Mouse (Mus musculus): ENCODE measurements around the gene B4galt4.
"Not testable (repeated sequence)": the region's sequence is repeated elsewhere in the genome, so short reads cannot be mapped to it uniquely, and the experiment has no call there.

B4galt4 gene

GRCm38 (mm10) chr16:38742113-38742658 is at the start of gene B4galt4:
B4galt4 (plus strand) TSS chr16:38742264.
- peak; percentile 56 for DNase-seq

GRCm38 (mm10) chr16:38694906-38695540 is 47.0 kb upstream of the B4galt4 start:
- DNase-seq: no peak

DNA sequence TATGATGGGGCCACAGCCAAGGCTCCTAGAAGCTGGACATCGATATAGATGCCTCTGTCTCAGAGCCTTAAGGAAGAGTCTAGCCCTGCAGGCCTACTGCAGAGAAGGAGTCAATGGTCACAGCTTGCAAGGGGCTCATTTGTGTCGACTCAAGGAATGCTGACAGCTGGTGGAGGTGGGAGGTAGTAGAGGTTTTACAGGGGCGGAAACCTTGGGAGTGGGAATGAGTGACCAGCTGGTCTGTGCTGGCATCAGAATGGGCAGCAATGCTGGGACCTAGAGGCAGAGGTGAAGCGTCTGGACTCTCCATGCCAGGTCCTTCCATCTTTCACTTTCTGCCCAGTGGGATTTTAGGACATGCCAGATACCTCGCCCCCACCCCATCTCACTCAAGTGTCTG is 46.5 kb upstream of the B4galt4 start:
- DNase-seq: no peak

DNA sequence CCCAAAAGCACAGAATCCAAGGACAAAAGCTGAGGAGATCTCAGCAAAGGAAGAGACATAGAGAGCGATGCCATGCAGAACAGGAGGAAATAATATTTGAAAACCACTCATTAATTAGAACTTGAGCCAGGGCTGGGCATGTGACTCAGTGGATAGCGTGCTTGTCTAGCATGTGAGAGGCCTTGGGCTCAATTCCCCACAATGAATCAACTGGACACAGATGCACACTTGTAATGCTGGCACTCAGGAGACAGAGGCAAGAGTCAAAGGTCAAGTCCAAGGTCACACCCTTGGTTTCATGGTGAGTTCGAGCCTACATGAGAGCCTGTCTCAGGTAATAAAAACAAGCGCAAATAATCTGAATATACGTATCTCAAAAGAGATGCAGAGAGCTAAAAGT is 44.5 kb upstream of the B4galt4 start:
- no peak for DNase-seq

- DNase-seq: no peak
These were observed 41.5 kb upstream of the B4galt4 start for GRCm38 (mm10) chr16:38700392-38701162.

- DNase-seq: no peak
These were observed 40.4 kb upstream of the B4galt4 start for GRCm38 (mm10) chr16:38701492-38702185.

DNA sequence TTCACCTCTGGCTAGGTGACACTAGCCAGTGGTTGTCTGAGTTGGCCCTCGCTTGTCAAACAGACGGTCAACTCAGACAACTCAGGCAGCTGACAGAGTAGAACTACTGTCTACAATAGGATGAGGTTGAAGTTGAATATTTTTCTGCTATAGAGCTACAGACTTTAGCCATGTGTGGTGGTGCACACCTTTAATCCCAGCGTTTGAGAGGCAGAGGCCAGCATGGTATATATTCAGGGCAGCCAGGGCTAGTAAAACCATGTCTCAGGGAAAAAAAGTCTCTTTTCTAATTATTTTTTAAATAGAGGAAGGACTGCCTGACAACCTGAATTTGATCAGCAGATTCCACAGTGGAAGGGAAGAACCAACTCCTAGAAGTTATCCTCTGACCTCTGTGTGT is 39.7 kb upstream of the B4galt4 start:
- no peak for DNase-seq

- DNase-seq: no peak
These were observed 38.6 kb upstream of the B4galt4 start for GRCm38 (mm10) chr16:38703501-38703900.

DNA sequence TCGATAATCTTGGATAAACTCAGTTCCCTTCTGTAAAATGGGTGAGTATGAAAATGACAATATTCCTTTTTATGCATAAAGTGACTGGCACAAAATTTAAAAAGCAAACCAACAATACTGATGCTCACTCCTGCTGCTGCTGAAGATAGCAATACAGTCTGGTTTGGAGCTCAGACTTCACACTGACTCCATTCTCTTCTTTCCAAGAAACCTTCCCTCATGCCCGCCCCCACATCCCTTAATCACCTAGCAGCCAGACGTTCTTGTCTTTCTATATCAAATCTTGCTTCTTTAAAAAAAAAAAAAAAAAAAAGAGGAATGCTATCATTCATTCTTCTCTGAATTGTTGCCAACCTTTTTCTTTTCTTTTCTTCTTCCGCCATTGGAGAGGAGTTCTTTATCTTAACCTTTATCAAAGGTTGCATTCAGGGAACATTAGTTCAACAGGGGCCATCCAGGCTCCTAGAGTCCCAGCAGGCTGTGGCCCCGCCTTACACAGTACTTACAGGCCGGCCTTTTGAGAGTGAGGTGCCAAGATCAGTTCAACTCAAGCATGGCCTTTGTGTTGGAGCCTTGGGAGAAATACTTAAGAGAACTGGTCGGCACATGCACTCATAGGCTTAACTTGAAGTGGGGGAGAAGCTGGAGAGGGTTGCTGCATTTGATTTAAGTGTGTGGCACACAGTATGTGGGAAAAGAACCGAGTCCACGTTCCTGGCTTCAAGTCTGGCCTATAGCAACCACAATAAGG is 36.4 kb upstream of the B4galt4 start:
- no peak for DNase-seq

DNA sequence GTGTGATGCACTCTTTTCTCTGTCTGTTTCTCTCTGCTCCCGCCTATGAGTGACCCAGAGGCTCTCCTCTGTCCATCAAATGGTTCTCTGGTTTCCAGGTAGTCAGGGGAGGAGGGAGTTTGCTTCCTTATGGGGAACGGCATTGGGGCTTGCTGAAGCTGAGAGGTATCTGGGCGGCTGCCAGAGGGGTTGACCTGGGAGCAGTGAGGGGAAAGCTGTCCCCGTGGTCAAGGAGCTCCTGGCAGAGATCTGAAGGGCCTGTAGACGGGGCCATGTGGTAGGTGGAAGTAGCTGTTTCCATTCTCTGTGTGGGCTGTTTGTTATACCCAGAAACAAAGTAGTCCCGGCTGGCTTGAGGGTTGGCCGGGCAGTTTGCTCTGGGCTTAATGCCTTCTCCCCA is 35.3 kb upstream of the B4galt4 start:
- DNase-seq: no peak

DNA sequence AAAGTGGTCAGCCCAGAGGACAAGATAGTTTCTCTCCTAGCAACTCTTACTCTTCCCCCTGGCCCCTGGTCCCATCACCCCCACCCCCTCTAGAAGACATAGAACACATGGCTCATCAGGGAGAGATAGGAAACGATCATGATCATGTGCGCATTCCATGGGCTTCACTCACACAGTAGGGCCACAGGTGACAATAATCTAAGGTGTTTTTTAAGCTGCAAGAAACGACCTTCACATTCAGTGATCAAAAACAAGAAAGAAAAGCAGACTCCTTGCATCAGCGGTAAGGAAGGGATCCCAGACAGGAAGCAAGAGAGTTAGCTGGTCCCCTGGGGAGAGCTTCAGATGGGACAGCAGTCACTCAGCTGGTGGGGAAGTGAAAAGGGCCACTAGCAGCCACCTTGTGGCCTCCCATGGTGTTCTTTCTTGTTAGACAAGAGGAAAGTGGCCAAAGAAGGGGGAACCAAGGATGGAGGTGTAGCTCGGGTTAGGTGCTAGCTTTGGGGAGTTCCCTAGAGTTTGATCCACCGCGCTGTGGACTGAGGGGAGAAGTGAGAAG is 33.0 kb upstream of the B4galt4 start:
- no peak for DNase-seq

DNA sequence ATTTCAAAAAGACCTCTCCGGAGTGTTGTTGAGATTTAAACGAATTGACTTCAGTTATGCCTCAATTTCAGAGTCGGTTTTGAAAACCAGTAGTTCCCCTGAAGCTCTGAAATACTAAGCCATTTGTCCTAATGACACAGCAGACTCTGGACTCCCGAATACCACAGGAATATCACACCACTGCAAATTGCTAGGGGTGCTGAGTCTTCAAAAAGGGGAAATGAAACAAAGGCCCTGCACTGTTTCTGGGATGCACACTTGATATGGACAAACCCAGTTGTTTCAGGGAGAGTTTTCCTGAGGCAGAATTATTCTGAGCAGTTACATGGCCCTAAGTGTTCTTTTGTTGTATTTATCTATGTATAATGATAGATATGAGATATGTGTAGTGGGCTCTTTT is 30.8 kb upstream of the B4galt4 start:
- no peak for DNase-seq

GRCm38 (mm10) chr16:38712105-38712504 is 30.0 kb upstream of the B4galt4 start:
- DNase-seq: no peak

DNA sequence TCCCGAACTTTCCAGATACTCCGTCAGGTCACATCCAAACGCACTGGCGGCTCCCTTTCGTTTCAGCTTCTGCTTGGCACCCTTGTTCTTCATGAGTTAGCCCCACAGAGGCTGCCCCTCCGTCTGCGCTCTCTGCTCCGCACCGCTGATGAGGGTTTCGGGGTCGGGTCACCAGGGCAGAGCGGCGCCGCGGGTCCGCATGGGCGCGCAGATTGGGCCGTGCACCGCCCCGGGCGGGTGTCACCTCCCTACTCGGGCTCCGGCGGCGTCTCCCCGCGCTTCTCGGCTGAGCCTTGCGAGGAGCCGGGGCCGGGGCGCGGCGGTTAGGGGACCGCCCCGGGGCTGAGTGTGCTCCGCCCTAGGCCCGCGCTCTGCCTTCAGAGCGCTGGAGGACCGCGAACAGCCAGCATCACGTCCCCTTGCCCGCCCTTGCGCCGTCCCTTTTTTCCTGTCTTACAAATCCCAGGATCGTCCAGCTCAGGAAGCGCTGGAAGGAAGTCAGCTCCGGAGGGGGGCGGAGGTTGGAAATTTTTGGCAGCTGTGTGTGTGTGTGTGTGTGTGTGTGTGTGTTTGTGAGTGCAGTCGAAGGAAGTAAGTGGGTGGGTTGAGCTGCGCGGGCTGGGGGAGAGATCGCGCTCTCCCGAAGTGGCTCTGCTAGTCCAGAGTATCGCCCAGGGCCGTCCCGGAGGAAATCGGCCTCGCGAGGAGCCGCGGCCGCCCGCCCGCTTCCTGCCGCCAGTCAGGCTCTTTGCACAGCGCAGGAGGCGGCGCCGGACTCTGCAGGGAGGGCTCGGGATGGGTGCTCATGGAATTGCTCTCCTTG is 29.3 kb upstream of the B4galt4 start, which contains the start of gene Arhgap31:
Arhgap31 (minus strand) TSS at position 694 of the 823 bp plus-strand sequence.
- peak; percentile 24 for DNase-seq

DNA sequence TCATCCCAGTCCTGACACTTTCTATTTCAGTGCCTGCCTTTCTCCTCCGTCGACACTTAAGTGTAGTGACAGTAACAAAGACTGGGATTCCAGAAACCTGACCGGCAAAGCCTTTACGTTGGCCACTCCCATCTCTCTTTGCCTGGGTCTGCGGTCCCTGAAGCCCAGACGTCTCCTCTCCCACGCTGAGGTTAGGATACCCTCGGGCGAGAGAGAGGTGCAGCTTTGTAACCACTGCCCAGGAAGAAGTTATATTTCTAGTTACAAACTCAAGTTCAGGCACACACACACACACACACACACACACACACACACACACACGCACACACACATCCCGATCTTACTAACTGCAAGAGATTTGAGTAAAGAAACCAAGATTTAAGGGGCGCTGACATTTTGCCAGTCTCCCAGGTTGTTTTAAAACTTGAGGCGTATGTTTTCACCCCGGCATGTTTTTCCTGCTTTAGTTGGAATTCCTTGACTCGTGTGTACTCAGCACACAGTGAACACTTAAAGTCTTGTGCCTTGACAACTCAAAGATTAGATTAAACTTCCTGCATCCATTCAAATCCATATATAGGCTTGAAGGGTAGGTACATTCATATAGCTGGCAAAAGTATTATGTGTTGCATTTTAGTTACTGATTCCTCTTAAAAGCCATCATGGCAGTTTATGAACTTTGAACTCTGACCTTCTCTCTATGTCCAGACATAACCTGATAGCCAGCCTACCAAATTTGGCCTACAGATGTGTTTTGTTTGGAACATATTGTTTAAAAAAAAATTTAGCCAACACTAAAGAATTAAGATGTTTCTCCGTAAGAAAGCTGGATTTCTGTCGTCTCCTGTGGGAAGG is 28.4 kb upstream of the B4galt4 start:
- DNase-seq: no peak

DNA sequence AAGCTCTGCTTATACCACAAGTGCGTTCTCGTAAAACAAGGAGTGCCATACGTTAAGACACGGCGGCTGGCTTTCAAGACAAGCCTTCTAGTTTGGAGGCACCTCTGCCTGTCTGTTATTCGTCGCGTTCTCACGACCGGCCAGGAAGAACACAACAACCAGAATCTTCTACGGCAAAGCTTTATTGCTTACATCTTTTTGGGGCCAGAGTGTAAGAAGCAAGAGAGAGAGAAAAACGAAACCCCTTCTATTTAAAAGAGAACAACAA is 27.9 kb upstream of the B4galt4 start:
- DNase-seq: not testable (repeated sequence)

- DNase-seq: no peak
These were observed 20.7 kb upstream of the B4galt4 start for GRCm38 (mm10) chr16:38721377-38721776.

DNA sequence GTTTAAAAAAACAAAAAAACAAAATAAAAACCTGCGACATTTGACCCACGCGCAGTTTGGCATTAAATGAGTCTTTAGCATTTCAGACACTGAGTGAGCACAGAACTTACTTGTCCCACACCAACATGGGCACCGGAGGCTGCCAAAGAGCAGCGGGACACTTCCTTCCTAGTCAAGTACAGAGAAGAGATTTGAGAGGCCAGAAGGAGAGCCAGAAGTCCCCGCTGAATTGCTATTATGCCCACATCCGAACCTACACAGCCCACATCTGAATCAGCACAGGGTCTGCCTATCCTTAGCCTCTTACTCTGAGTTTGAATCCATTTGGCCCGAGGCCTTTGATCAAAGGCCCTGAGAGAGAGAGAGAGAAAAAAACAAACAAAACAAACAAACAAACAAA is 17.8 kb upstream of the B4galt4 start:
- no peak for DNase-seq

- no peak for DNase-seq
These were observed 17.1 kb upstream of the B4galt4 start for GRCm38 (mm10) chr16:38724974-38725373.

DNA sequence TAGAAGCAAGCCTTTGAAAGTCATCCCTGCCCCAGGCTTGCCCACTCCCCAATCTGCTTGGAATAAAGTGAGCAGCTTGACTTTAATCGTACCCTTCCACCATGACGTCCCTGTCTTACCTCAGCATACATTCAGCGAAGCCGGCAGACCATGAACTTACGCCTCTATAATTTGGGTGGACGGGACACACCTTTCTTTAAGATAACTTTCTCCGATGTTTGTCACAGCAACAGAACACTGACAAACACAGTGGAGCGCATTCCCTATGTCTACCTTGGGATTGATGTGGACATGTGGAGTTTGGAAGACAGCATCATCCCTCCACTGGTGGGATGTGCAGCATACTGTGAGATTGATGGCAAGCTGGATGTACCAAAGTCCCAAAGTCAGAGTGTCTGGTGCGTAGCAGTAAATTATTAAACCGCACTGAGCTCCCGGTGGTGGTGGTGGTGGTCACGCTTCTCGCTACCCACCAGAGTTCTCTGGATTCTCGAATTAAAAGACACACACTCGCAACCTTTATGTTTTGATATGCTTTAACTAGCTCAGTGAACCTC is 13.4 kb upstream of the B4galt4 start:
- DNase-seq: no peak

DNA sequence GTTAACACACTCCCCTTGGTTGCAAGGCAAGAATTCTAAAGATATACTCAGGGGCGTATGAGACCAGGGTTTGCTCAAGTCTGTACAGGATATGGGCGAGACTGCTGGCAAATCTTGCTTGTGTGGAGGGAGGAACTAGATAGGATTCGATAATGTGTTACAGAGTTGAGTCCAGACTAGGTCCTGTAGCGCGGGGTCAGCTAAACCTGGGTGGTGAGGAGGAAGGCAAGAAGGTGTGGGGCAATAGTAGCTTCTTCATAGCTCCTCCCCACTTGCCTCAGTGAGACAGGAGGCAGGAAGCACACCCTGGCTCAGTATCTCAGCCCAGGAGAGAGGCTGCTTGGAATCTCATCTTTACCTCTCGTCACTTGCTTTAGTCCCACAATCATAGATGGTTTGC is 12.9 kb upstream of the B4galt4 start:
- no peak for DNase-seq

Data from cerebellum, adult 11 months (tissue).